In the genomic region with DNA sequence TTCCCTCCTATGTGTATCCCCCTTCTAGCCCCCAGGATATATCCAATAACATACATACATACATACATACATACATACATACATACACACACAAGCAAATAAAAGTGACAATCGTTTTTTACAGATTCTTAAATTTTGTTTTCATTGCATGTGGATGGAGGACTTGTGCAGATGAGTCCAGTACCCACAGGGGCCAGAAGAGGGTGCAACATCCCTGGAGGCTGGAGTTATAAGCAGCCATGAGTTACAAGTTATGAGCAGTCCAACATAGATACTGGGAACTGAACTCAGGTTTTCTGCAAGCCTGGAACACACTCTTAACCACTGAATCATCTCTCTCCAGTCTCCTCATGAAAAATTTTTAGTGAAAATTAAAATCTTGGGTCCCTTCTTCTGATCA, we compare ENCODE assay signal across 11 mouse cellular contexts. TPM values are rescaled to one million over a fixed set of nuclear protein-coding genes. Genes with fewer than 3 reads are reported as not detected.
DNase-seq lines count a peak whose midpoint lies in the region; ATAC-seq and TF ChIP-seq lines count a peak whose summit lies in the region.
"Had no signal": no experiment of that assay in that cellular context is flagged by ENCODE, and none has a peak within 500 bp of the region (broad histone marks: within the 10 kb centered on the region; RNA-seq: fewer than 3 reads in every experiment).

No protein-coding gene starts in this region.

- no peak overlapping the region for H3K9ac ChIP-seq in kidney, embryonic 15.5 days
- H3K9ac ChIP-seq in forebrain, embryonic 11.5 days (ENCODE audit: low read length), result no peak overlapping the region
- H3K9ac ChIP-seq: embryonic facial prominence, embryonic 13.5 days; heart, embryonic 13.5 days; midbrain, embryonic 12.5 days had no signal

- no peaks in the 10 kb centered on the region for H3K9me3 ChIP-seq in kidney, embryonic 15.5 days (replicated peaks)
- H3K9me3 ChIP-seq in forebrain, embryonic 11.5 days (ENCODE audit: control insufficient read depth, low read length), result no peaks in the 10 kb centered on the region
- H3K9me3 ChIP-seq: embryonic facial prominence, embryonic 13.5 days; heart, embryonic 13.5 days; midbrain, embryonic 12.5 days had no signal

- no peaks in the 10 kb centered on the region for H3K36me3 ChIP-seq in kidney, embryonic 15.5 days
- no peaks in the 10 kb centered on the region for H3K36me3 ChIP-seq in thymus, adult 2 months (ENCODE audit: control insufficient read depth, insufficient read depth, low read length)
- no peaks in the 10 kb centered on the region for H3K36me3 ChIP-seq in forebrain, embryonic 11.5 days (ENCODE audit: control insufficient read depth, insufficient read depth, low read length)
- H3K36me3 ChIP-seq: embryonic facial prominence, embryonic 13.5 days; heart, embryonic 13.5 days; midbrain, embryonic 12.5 days had no signal

- ATAC-seq in kidney, embryonic 15.5 days (replicated peaks; ENCODE audit: low FRiP score), result no peak
- ATAC-seq in forebrain, embryonic 11.5 days (replicated peaks; ENCODE audit: low FRiP score), result no peak

- no peak for TF ChIP-seq POLR2A in thymus, adult 2 months (IDR thresholded peaks at IDR 0.05; ENCODE audit: control insufficient read depth, extremely low read depth, insufficient read depth, low read length, poor library complexity)

- no peaks in the 10 kb centered on the region for H3K4me1 ChIP-seq in kidney, embryonic 15.5 days
- no peaks in the 10 kb centered on the region for H3K4me1 ChIP-seq in thymus, adult 2 months (replicated peaks; ENCODE audit: control insufficient read depth, insufficient read depth, low read length)
- H3K4me1 ChIP-seq in forebrain, embryonic 11.5 days (replicated peaks; ENCODE audit: control insufficient read depth, insufficient read depth, low read length), result no peaks in the 10 kb centered on the region
- H3K4me1 ChIP-seq: embryonic facial prominence, embryonic 13.5 days; midbrain, embryonic 12.5 days had no signal

- DNase-seq in adrenal gland, postnatal 14 days, result peak; percentile 32
- DNase-seq in adrenal gland, adult 2 months, result no peak
- peak; percentile 5 for DNase-seq in kidney, postnatal 14 days
- DNase-seq in thymus, adult 2 months, result peak; percentile 14
- no peak for DNase-seq in thymus, postnatal 10 days (ENCODE audit: low spot score in 2 of 2)
- peak; percentile 53 for DNase-seq in thymus, postnatal 4 days
- DNase-seq in forebrain, embryonic 11.5 days (ENCODE audit: low spot score), result no peak

- no peak overlapping the region for H3K4me2 ChIP-seq in kidney, embryonic 15.5 days
- H3K4me2 ChIP-seq in forebrain, embryonic 11.5 days (ENCODE audit: low read depth, low read length, severe bottlenecking), result no peak overlapping the region
- H3K4me2 ChIP-seq: embryonic facial prominence, embryonic 13.5 days; heart, embryonic 13.5 days; midbrain, embryonic 12.5 days had no signal

- H3K27ac ChIP-seq in kidney, embryonic 15.5 days, result no peak overlapping the region
- H3K27ac ChIP-seq in thymus, adult 2 months (ENCODE audit: control insufficient read depth, insufficient read depth, low read length), result no peak overlapping the region
- H3K27ac ChIP-seq in forebrain, embryonic 11.5 days (ENCODE audit: low read depth, low read length), result no peak overlapping the region
- H3K27ac ChIP-seq: embryonic facial prominence, embryonic 13.5 days; heart, embryonic 13.5 days; midbrain, embryonic 12.5 days had no signal

- TF ChIP-seq CTCF in thymus, adult 2 months (IDR thresholded peaks at IDR 0.05; ENCODE audit: borderline replicate concordance, control insufficient read depth, extremely low read depth, insufficient read depth, low read length, poor library complexity), result no peak

- WGBS in kidney, embryonic 15.5 days, result 77% methylated on average over 1 of the region's 1 CpGs
- WGBS in thymus, adult 2 months, result 42% methylated on average over 1 of the region's 1 CpGs
- 68% methylated on average over 1 of the region's 1 CpGs for WGBS in forebrain, embryonic 11.5 days

- no peak overlapping the region for H3K4me3 ChIP-seq in kidney, embryonic 15.5 days (replicated peaks)
- no peak overlapping the region for H3K4me3 ChIP-seq in thymus, adult 2 months (ENCODE audit: control insufficient read depth, insufficient read depth, low read length)
- H3K4me3 ChIP-seq in forebrain, embryonic 11.5 days (ENCODE audit: low read depth, low read length), result no peak overlapping the region
- H3K4me3 ChIP-seq: embryonic facial prominence, embryonic 13.5 days; heart, embryonic 13.5 days; midbrain, embryonic 12.5 days had no signal

- H3K27me3 ChIP-seq in kidney, embryonic 15.5 days, result no peaks in the 10 kb centered on the region
- H3K27me3 ChIP-seq in thymus, adult 2 months (ENCODE audit: control insufficient read depth, insufficient read depth, low read length), result no peaks in the 10 kb centered on the region
- no peaks in the 10 kb centered on the region for H3K27me3 ChIP-seq in forebrain, embryonic 11.5 days (ENCODE audit: control insufficient read depth, insufficient read depth, low read length)
- H3K27me3 ChIP-seq: heart, embryonic 13.5 days; midbrain, embryonic 12.5 days had no signal

RNA-seq across cellular contexts. Expression of gene Mocs1, which starts 33.3 kb away (rescaled TPM):
- 31.2 and 43.0 TPM in 2 replicates for total RNA-seq in adrenal gland, postnatal 14 days (2021)
- 10 to 100 TPM; 36.2 to 55.3 TPM for total RNA-seq in adrenal gland, adult 2 months (2021)
- polyA plus RNA-seq in adrenal gland, adult 2 months (2012; rRNA removed), result 39.5 and 42.7 TPM in 2 replicates
- 8.4 and 8.9 TPM in 2 replicates for polyA plus RNA-seq in kidney, embryonic 15.5 days (2015; fragmentation: Nextera tagmentation; extraction: Ambion mirVana)
- 32.9 and 38.4 TPM in 2 replicates for polyA plus RNA-seq in thymus, adult 2 months (2012; rRNA removed)
- polyA plus RNA-seq in forebrain, embryonic 11.5 days (2014; fragmentation: Nextera tagmentation; extraction: Ambion mirVana), result 5.6 and 7.4 TPM in 2 replicates

Comparison
In these comparisons a context has a peak if more than half of its experiments do, and no peak if none do; other contexts are left out.
1. DNase-seq: peak in adrenal gland, postnatal 14 days (single experiment), kidney, postnatal 14 days (single experiment), thymus, adult 2 months (single experiment) and thymus, postnatal 4 days (single experiment); none in adrenal gland, adult 2 months (single experiment), thymus, postnatal 10 days (0 of 2) and forebrain, embryonic 11.5 days (single experiment).